Mouse (Mus musculus) heart, embryonic 11.5 days (tissue): ENCODE results near the gene Stk11. TPM values are rescaled to one million over a fixed set of nuclear protein-coding genes. Genes with fewer than 3 reads are reported as not detected.

Experiments used
- ATAC-seq: fragments of 200-750 bp; cut with Nextera tagmentation; replicated peaks from 2 replicates; pipeline ENCODE4 v1.8.0; 2017; ENCODE audit warnings: moderate library complexity; ENCODE audit not compliant: insufficient number of reproducible peaks, low FRiP score, low TSS enrichment
- H3K27ac ChIP-seq: fragments of 300-500 bp; sonication (generic); 2 replicates; pipeline ENCODE4 v1.5.1; 2014; ENCODE audit warnings: mild to moderate bottlenecking, low read depth, low read length
- H3K27me3 ChIP-seq: fragments of 300-500 bp; sonication (generic); 2 replicates; pipeline ENCODE4 v1.6.1; 2014; ENCODE audit warnings: mild to moderate bottlenecking, low read length, mixed read lengths; ENCODE audit not compliant: control insufficient read depth, insufficient read depth
- H3K36me3 ChIP-seq: fragments of 300-500 bp; sonication (generic); 2 replicates; pipeline ENCODE4 v1.6.1; 2014; ENCODE audit warnings: mild to moderate bottlenecking, low read length, moderate library complexity, mixed read lengths; ENCODE audit not compliant: control insufficient read depth, insufficient read depth
- H3K4me1 ChIP-seq: fragments of 300-500 bp; sonication (generic); 2 replicates; pipeline ENCODE4 v1.6.1; 2014; ENCODE audit warnings: low read length; ENCODE audit not compliant: control insufficient read depth, insufficient read depth
- H3K4me2 ChIP-seq: fragments of 300-500 bp; sonication (generic); 2 replicates; pipeline ENCODE4 v1.6.1; 2014; ENCODE audit warnings: mild to moderate bottlenecking, moderate library complexity
- H3K4me3 ChIP-seq: fragments of 300-500 bp; sonication (generic); 2 replicates; pipeline ENCODE4 v1.5.1; 2014; ENCODE audit warnings: low read depth, low read length
- H3K9ac ChIP-seq: fragments of 300-500 bp; sonication (generic); 2 replicates; pipeline ENCODE4 v1.6.1; 2014; ENCODE audit warnings: mild to moderate bottlenecking, low read depth, low read length, moderate library complexity
- H3K9me3 ChIP-seq: fragments of 300-500 bp; sonication (generic); replicated peaks from 2 replicates; pipeline ENCODE4 v1.6.1; 2016; ENCODE audit warnings: low read length; ENCODE audit not compliant: control insufficient read depth
- WGBS: fragments of 180-500 bp; shearing (Covaris S2); extraction: QIAGEN DNeasy Blood & Tissue Kit; methylation state at CpG from one replicate; pipeline ENCODE4 v1.1.7; 2014; ENCODE audit not compliant: insufficient replicate concordance; 5-methylcytosine and 5-hydroxymethylcytosine counted together
- polyA plus RNA-seq: library from polyadenylated mRNA; unstranded; fragments of >200 nt; fragmentation: Nextera tagmentation; extraction: Ambion mirVana; gene quantifications from 2 replicates; pipeline ENCODE4 v1.2.1, GENCODE M21; 2014

Gene Stk11
- polyA plus RNA-seq, 1 experiment from 2014 or later, result 20.0 TPM

DNA sequence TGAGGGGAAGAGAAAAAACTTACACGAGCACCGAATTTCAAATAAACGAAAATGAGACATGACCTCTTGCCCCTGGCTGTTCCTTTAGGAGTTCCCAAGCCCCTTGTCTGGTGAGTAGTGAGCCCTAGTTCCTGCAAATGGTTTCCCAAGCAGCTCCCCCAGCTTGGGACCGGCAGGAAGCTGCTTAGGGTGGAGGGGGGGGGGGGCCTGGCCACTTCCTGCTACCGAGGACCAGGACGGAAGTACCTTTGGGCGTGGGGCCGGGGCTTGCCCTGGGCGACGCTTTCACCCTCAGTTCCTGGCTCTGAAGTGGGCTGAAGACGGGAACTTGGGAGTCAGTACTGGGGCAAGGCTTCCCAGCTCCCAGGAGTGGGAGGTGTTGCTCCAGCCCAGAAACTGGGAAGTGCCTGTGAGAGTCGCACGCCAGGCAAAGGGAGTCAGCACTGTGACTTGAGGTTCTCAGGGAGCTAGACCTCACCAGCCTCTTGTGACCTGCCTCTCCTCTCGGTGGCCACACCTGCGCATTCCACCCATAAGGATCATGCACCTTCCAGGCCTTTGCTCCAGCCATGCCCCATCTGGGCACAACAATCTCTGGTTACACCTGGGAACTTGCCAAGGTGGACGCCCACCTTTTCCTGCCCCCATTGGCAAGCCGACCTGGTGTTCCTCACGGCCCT lies 42.8 kb downstream of the Stk11 start:
- Histone ChIP-seq H3K4me2 (peak overlapping the region; percentile 90), H3K9ac (peak overlapping the region; percentile 67), H3K27me3 (no peaks in the 10 kb centered on the region), H3K9me3 (no peaks in the 10 kb centered on the region), H3K27ac (peak overlapping the region; percentile 99), H3K36me3 (peaks cover 37% of the 10 kb centered on the region), H3K4me3 (peak overlapping the region; percentile 5; the same call in 1 of the 2 replicates), H3K4me1 (peaks cover 92% of the 10 kb centered on the region)
- no peak for ATAC-seq
- 13% methylated on average over 18 of the region's 18 CpGs for whole genome bisulfite sequencing

DNA sequence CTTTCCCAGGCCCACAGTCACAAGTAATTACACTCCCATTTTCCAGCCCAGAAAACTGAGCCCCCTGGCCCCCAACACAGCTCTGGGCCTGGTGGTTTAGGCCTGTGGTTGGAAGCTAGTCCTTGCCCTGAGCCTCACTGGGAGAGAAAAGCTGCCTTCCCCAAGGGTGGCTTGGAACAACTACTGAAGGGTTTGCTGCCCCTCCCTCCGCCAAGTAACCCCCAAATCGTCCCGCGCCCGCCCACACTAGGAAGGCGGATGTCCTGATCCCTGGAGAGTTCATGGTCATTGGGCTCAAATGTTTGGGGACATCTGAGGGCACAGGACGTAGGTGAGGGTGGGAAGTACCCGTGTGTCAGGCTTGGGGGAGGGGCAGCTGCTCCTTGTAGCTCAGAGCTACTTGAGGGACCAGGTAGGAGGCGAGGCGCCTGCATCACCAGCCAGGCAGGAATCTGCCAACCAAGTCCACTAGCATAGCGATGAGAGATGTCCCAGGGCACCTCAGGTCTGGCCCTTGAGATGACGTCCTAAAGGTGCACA lies 43.5 kb downstream of the Stk11 start:
- no peaks in the 10 kb centered on the region for H3K27me3 ChIP-seq
- H3K36me3 ChIP-seq, result peaks cover 30% of the 10 kb centered on the region
- peak overlapping the region; percentile 90 for H3K4me2 ChIP-seq
- H3K4me1 ChIP-seq, result peaks cover 91% of the 10 kb centered on the region
- no peaks in the 10 kb centered on the region for H3K9me3 ChIP-seq
- peak; percentile 5; the same call in 1 of the 2 replicates for ATAC-seq
- peak overlapping the region; percentile 99 for H3K27ac ChIP-seq
- WGBS, result 6% methylated on average over 12 of the region's 12 CpGs
- H3K4me3 ChIP-seq, result peak overlapping the region; percentile 44
- peak overlapping the region; percentile 67 for H3K9ac ChIP-seq

DNA sequence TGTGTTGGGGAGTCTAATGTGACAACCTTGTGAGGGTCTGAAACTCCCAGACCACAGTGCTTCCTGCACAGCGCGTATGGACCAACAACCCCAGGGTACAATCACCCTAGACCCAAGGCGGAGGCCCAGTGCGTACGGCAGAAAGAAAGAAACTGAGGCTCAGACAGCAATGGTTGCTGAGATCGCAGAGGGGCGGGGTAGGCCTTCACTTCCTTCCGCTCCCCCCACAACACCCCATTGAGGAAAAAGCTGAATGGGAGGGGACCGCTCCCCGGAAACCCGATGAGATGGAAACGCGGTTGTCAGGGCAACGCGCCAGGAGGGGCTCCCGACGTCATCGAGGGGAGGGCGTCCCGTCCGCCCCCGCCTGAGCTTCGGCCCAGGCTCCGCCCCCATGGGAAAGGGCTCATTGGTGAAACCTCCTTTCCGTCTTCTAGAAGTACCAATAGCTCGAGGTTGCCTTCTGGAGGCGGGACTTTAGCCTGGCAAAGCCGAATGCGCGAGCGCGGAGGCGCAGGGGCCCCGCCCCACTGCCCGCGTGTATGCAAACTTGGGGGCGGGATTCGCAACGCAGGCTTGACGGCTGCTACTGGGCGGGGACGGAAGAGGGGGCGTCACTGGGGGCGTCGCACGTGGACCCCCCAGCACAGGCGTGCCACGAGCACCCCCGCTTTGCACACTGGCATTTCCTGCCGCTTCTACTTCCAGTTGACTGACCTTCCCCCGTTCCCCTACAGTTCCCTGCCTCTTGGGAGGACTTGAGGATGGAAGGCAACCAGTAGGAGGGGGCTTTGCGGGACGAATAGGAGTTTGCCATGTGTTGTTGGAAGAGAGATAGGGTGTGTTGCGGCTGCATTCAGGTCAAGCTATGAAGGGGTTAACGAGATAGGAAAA lies 44.2 kb downstream of the Stk11 start:
- ATAC-seq, result peak; percentile 69
- Histone ChIP-seq H3K4me1 (peaks cover 91% of the 10 kb centered on the region), H3K27ac (peak overlapping the region; percentile 99), H3K4me2 (peak overlapping the region; percentile 90), H3K36me3 (peaks cover 23% of the 10 kb centered on the region), H3K27me3 (no peaks in the 10 kb centered on the region), H3K4me3 (peak overlapping the region; percentile 44), H3K9ac (peak overlapping the region; percentile 67), H3K9me3 (no peaks in the 10 kb centered on the region)
- under 1% methylated on average over 55 of the region's 55 CpGs for WGBS

DNA sequence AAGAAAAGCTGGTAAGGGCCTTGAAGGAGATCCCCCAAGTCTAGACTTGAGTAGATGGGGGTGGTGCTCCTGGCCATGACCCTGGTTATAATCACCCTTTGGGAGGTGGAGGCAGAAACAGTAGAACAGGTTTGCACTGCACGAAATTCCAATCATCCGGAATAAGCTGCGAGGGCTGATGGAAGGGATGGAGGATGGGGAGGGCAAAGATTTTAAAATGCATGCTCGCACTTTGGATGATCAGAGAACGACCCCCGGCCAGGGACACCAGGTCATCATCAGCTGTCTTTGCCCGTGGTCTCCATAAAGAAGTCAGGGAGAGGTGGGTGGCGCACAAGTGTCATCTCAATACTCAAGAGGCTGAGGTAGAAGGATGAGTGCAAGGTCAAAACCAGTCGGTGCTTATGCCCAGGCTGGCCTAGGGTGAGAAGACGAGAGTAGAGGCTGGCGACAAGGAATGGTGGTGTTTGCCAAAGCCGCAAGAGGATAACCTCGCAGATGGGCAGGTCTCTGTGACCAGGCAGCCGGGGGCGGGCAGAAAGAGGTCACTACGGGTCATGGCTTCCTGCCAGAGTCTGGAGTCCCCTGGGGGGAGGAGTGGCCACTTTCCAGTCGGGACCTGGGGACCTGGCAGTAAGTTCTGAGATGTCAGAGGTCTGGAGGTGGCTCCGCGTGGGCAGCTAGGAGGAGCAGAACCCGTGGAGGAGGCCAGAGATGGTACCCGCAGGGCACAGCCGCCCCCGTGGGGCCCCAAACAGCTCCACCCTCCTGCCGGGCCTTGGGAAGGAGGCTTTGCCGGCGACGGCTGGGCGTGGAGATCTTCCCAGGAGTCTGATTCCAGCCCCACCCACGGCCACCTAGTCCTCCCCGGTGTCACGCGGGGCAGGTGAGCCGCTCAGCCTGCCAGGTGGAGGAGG lies 45.1 kb downstream of the Stk11 start:
- Histone ChIP-seq H3K4me3 (peak overlapping the region; percentile 44), H3K4me2 (peak overlapping the region; percentile 90), H3K36me3 (peaks cover 14% of the 10 kb centered on the region), H3K4me1 (peaks cover 91% of the 10 kb centered on the region), H3K9me3 (no peaks in the 10 kb centered on the region), H3K27me3 (no peaks in the 10 kb centered on the region), H3K27ac (peak overlapping the region; percentile 99), H3K9ac (peak overlapping the region; percentile 65)
- WGBS, result under 1% methylated on average over 33 of the region's 33 CpGs
- ATAC-seq, result peak; percentile 1; the same call in 1 of the 2 replicates

DNA sequence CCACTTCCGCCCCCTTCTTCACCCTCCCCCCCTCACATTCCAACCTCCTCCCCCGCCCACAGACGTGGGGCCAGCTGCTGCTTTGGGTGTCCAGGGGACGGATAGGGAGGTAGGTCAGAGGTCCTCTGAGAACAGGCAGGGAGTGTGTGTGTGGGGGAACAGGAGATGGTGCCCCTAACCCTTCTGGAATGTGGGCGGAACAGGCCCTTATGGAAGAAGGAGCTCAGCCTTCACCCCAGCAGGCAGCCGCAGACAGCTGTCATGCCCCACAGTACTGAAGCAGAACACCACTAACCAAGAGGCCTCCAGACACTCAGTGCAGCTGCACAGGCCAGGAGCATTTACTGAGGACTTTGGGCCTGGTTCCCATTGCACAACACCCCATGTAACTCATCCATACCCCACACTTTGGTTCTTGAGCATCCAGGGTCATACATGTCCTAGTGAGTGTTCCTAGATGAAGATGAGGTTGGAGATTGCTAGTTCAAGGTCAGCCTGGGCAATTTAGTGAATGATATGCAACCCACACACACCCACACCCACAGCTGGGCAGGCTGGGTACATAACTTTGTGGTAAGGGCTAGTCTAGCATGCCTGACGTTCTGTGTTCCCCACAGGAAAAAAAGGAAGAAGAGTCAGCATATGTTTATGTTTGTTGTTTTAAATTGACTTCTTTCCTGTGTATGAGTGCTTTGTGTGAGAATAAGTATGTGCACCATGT lies 46.1 kb downstream of the Stk11 start:
- Histone ChIP-seq H3K4me2 (peak overlapping the region; percentile 90), H3K4me3 (peak overlapping the region; percentile 44), H3K4me1 (peaks cover 89% of the 10 kb centered on the region), H3K9me3 (no peaks in the 10 kb centered on the region), H3K27me3 (no peaks in the 10 kb centered on the region), H3K9ac (peak overlapping the region; percentile 65), H3K27ac (peak overlapping the region; percentile 99), H3K36me3 (peaks cover 5% of the 10 kb centered on the region)
- ATAC-seq, result no peak
- WGBS, result 7% methylated on average over 7 of the region's 7 CpGs

DNA sequence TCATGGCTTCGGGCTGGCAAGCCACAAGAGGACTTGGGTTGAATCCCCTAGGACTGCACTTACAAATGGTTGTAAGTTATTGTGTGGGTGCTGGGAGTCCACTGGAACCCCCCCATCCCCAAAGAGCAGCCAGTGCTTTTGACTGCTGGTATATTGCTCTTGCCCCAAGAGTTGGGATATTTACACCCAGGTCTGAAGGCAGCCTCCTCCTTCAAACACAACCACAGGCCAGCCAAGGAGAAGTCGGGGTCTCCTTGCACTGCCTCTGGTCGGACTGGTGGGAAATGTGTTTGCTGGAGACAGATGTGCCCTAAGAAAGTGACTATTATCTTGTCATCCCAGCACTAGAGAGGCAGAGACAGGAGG lies 46.6 kb downstream of the Stk11 start:
- Histone ChIP-seq H3K4me2 (no peak overlapping the region; the same call in 1 of the 2 replicates), H3K36me3 (no peaks in the 10 kb centered on the region; the same call in 1 of the 2 replicates), H3K4me3 (no peak overlapping the region), H3K9ac (no peak overlapping the region), H3K9me3 (no peaks in the 10 kb centered on the region), H3K4me1 (peaks cover 87% of the 10 kb centered on the region), H3K27me3 (no peaks in the 10 kb centered on the region), H3K27ac (peak overlapping the region; percentile 99)
- WGBS, result 74% methylated on average over 3 of the region's 3 CpGs
- no peak for ATAC-seq

DNA sequence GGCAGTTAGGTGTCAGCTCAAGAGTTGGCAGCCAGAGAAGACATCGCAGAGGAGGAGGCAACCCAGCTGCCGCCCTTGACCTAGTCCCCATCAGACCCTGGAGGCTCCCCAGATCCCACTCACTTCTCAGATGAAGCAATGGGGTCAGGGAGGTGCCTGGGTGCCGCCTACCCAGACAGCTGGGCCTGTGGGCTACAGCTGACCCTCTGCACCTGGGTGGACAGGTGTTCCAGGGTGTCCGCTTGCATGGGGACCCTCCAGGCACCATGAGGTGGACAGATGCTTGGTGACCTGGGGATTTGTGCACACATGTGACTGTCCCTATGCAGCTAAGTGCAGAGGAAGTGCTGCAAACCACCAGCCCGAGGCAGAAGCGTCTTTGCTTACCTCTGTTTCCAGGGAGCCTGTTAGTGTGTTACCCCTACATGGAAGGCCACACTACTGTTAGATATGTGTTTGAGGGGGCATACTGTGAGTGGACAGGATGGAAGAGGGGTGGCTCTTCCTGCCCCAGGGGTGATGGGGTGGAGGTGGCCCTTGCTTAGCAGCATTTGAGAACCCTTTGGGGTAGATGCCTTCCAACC lies 47.2 kb downstream of the Stk11 start:
- Histone ChIP-seq H3K9ac (peak overlapping the region; percentile 6; the same call in 1 of the 2 replicates), H3K27me3 (no peaks in the 10 kb centered on the region), H3K4me1 (peaks cover 81% of the 10 kb centered on the region), H3K4me3 (no peak overlapping the region), H3K4me2 (no peak overlapping the region), H3K27ac (peak overlapping the region; percentile 99), H3K36me3 (no peaks in the 10 kb centered on the region), H3K9me3 (no peaks in the 10 kb centered on the region)
- no peak for ATAC-seq
- WGBS, result 77% methylated on average over 6 of the region's 6 CpGs
